Mouse (Mus musculus) T-helper 2 cell (primary cell): Measurements from ENCODE around the gene Cyp4a12a.
"Not testable (repeated sequence)": the region's sequence is repeated elsewhere in the genome, so short reads cannot be mapped to it uniquely, and the experiment has no call there.

Experiments used
- in situ Hi-C: fragments of 300-600 bp; cut with MboI, MseI; formaldehyde crosslinking; loops from one replicate; pipeline ENCODE4 v1.15.1; 2025; ENCODE audit warnings: high pct_unique_total_duplicates

The Cyp4a12a gene

DNA sequence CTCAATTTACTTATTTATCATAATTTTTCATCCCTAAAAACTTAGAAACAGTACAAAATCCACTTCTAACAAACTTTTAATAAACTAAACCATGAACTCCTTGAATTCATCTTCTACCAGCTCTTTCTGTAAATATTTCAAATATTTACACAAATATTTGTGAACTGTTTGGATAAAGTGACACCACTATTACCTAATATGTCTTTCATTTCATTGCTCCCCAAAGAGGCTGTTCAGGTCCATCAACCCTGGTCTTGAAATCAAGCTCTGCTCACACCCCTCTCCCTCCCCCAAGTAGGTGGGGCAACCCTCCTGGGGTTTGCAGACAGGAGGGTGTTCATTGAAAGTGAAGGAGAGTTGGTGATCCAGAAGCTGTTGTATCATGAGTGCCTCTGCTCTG lies at the start of gene Cyp4a12a:
Cyp4a12a (plus strand) TSS at position 301 of the 400 bp plus-strand sequence.
- in situ Hi-C loops: loop anchor here (10.0 kb wide), 1 partner anchor 276 kb away; no protein-coding TSS in a partner anchor

DNA sequence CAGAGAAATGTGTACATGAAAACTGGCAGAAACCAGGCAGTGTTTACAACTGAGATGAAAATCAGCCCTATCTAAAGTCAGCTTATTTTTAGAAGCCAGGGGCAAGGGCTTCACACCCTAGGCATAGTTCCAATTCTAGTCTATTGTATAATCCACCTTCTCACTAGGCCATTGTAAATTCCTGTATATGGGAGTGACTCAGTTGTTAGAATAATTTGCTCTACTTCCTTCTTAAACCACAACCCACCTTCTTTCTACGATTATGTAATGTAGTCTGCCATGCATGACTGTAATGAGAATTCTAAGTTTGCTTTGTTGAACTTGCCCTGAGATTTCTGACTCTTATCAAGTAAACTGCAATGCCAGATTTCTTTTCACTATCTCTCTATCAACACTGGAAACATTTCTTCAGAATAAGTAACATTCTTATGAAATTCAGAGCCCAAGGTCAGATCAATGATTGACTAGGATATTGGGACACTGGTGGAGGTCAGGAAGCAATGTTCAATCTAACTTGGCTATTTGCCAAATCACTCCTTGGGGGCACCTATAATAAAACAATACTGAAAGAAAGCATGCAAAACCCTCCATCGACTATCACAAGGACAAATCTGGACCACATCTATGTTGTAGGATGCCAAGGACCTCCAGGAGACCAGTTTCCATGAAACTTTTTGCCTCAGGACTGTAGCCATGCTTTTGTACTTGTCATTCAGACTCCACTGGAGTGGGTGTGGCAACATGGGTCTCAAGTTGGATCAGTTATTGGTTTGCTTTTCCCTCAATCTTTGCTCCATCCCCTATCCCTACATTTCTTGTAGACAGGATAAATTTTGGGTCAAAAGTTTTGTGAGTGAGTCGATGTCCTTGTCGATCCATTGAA lies 33.9 kb upstream of the Cyp4a12a start:
- in situ Hi-C loops: not testable (repeated sequence)

DNA sequence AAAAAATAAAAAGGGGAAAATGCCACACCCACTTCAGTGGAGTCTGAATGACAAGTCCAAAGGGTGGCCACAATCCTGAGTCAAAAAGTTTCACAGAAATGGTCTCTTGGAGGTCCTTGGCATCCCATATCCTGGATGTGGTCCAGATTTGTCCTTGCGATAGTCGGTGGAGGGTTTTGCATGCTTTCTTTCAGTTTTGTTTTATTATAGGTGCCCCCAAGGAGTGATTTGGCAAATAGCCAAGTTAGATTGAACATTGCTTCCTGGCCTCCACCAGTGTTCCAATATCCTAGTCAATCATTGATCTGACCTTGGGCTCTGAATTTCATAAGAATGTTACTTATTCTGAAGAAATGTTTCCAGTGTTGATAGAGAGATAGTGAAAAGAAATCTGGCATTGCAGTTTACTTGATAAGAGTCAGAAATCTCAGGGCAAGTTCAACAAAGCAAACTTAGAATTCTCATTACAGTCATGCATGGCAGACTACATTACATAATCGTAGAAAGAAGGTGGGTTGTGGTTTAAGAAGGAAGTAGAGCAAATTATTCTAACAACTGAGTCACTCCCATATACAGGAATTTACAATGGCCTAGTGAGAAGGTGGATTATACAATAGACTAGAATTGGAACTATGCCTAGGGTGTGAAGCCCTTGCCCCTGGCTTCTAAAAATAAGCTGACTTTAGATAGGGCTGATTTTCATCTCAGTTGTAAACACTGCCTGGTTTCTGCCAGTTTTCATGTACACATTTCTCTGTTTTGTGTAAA lies 20.4 kb upstream of the Cyp4a12a start:
- in situ Hi-C loops: not testable (repeated sequence)

DNA sequence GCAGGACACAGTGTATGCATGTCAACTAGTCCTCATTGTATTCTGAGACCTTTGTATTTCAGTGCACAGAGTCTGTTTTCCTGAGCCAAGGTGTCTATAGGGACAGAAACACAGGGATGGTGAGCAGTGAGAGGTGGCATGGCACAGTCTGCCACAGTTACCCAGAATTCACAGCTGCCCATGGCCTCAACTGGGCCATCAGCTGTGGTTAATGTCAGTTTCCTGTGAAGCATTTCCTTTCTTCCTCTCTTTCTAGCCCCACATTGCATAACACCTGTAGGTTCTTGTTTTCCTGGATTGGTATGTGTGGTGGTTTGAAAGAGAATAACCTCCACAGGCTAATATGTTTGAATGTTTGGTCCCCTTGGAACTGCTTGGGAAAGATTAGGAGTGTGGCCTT lies 18.5 kb upstream of the Cyp4a12a start:
- in situ Hi-C loops: no loop called here

DNA sequence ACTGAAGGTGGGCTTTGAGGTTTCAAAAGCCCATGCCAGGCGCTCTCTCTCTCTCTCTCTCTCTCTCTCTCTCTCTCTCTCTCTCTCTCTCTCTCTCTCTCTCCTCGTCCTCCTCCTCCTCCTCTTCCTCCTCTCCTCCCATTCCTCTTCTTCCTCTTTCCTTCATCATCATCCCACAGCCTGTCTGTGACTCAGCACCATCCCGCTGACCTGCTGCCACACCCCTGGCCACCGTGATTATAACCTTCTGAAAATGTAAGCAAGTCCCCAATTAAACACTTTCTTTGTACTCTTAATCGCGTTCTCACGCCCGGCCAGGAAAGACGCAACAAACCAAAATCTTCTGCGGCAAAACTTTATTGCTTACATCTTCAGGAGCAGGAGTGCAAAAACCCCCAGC lies 18.1 kb upstream of the Cyp4a12a start:
- in situ Hi-C loops: not testable (repeated sequence)

DNA sequence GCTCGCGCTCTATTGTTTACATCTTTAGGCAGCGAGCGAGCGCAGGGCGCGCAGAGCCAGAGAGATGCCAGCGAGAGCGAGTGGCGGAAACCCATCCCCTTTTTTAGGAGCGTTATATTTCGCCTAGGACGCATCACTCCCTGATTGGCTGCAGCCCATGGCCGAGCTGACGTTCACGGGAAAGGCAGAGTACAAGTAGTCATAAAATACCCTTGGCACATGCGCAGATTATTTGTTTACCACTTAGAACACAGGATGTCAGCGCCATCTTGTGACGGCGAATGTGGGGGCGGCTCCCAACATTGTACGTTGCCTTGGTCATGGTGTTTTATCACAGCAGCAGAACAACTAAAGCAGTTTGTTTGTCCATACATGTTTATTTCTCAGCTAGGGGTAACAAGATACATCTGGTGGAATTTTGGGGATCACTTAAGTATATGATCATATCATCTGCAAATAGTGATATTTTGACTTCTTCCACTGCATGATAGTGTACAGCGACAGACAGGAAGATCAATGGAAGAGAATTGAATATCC lies 17.5 kb upstream of the Cyp4a12a start:
- in situ Hi-C loops: not testable (repeated sequence)

DNA sequence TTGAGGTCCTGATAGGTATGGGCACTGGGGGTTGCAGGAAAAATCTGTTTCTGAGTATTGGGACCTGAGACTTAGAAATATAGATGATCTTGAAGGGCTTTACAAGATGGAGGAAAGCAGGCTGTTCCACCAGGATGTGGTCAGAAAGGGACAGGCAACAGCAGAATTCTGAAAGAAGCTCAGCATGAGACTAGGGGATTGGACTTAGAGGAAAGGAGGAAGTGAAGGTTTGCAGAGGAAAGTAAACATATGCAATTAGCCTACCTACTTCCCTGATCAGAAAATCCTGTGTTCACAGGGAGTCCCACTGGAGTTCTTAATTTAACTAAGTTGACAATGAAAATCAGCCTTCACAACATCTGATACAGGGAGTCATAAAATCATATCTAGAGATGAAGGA lies 26.9 kb downstream of the Cyp4a12a start:
- in situ Hi-C loops: not testable (repeated sequence)

DNA sequence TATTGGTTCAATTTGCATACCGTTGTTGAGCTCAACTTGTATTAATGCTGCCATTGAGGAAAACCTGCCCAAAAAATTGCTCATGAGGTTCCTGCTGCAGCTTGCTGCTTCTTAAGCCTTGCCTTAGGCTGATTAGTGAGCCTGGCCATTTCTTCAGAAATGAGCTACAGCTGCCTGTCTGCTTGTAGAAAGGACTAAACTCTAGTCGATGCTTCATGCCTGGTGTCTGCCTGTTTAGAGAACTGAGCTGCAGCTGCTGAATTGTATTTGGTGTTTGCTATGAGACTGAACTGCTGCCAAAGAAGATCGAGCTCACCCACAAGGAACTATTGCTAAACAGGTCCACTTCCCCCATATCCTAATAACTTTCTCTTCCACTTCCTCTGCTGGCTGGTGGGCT lies 66.8 kb downstream of the Cyp4a12a start:
- in situ Hi-C loops: loop anchor here (10.0 kb wide), 1 partner anchor 109 kb away; no protein-coding TSS in a partner anchor

DNA sequence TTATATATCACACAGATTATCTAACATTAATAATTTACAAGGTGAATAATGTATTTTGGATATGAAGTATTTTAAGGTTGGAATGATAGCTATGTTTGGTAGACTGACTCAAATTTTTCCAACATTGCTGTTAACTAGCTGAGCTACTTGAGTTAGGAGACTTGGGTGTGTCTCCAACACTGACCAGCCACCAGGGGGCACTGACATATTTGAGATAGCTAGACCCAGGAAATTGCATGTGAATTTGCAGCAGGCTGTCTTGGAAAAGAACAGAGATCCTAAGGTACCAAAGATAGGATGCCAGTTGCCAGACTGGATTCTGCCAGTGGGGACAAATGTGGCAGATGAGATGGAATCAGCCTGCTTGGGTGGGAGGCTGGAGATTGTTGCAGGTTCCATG lies 69.2 kb downstream of the Cyp4a12a start:
- in situ Hi-C loops: loop anchor here (10.0 kb wide), 1 partner anchor 107 kb away; no protein-coding TSS in a partner anchor
